Mouse (Mus musculus) heart, postnatal 25 days (tissue): ENCODE results near the gene Ric3. TPM values are rescaled to one million over a fixed set of nuclear protein-coding genes. Genes with fewer than 3 reads are reported as not detected.

Experiments used
- DNase-seq: peaks from one replicate; pipeline ENCODE4 v3.0.0; 2022; ENCODE audit warnings: low spot score
- intact Hi-C: fragments of 180-260 bp; cut with DNase I; formaldehyde crosslinking; loops from one replicate; pipeline ENCODE4 v1.15.1; 2025
- total RNA-seq, 2 experiments: library from RNA; stranded (reverse); gene quantifications; 2 replicates each; pipeline ENCODE4 v1.2.3; 2021

Ric3 gene
- total RNA-seq, 2 experiments from 2014 or later, result 0.70 to 0.89 TPM

DNA sequence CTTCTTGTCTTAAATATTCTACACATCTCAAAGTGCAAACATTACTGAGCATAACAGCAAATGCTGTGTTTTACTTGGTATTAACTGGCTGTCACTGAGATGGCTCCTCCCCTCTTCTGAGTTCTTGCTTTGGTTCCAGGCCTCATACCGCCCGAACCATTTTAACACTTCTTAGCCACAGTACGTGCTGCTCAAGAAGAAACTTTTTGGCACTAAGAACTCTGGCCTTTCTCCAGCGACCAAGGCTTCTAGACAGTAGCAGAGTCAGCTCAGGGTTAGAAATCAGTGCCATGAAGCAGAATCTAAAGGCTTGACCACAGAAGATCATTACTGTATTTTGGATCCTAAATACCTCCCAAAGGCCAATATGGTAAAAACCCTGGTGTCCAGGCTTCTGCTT, 13.5 kb downstream of the Ric3 start:
- DNase-seq, result no peak
- intact Hi-C loops, result no loop called here

DNA sequence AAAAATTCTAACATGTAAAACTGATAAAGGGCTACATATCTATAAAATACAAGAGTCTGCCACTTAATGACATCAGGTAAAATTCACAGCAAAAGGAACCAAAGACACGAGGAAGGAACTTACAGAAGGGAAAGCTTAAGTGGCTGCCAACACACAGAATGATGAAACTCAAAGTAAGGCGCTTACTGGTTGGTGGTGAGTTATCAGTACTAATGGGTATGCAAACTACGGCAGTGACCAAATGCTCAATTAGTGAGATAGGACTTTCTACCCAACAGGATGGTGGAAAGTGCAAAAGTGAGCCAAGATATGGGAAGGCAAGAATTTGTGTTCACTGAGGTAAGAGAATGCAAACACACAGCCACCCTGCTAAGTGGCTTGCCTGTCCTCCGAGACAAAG, 23.6 kb downstream of the Ric3 start:
- intact Hi-C loops, result no loop called here
- DNase-seq, result no peak

DNA sequence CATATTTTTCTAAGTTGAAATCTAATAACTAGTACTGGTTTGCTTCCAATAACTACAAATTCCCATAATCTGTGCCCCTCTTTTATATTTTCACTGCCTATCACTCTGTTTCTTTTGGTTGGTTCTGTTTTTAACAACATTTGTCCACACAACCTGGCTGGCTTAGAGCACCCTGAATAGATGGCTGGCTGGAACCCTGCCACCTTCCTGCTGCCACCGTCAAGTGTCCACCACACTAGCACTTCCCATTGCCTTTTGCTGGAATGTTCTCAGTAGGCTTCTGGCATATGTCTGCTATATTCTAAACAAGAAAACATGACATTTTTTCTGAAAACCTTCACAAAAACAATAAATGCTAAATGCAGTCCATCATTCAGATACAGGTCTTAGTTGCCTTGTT, 32.3 kb downstream of the Ric3 start:
- intact Hi-C loops, result no loop called here
- DNase-seq, result no peak

DNA sequence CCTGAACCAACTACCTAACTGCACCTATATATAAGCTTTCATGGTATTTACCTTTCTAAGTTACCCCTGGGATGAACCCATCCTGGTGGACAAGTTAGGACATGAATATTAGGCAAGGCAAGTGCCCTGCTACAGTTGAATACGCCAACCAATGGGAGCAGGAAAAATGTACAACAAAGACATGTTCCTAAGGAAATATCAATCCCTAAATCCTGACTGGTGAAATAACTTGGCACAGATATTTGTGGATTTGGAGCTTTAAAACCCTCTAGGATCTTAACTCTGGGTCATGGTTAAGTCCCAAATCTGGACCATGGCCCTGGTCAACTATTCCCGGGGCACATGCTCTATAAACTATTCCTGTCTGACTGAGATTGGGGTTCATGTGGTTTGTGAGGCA, 37.3 kb downstream of the Ric3 start:
- DNase-seq, result no peak
- intact Hi-C loops, result no loop called here

DNA sequence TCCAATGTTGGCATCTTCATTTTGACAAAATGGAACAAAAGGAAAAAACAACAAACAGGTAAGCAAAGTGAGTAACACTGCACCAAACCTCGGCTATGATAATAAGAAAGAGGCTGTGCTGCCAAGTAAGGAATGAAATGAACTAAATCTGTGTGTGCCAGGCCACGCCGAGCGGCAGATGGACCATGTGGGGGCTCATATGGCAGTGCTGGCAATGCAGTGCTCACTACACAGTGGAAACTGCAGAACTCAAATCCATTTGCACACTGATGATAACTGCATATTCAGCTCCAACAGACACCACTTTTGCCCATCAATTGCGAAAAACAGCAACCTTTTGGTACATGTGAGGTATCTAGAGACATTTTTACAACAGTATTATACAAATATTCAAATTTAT, 43.7 kb downstream of the Ric3 start:
- no peak for DNase-seq
- intact Hi-C loops, result no loop called here

DNA sequence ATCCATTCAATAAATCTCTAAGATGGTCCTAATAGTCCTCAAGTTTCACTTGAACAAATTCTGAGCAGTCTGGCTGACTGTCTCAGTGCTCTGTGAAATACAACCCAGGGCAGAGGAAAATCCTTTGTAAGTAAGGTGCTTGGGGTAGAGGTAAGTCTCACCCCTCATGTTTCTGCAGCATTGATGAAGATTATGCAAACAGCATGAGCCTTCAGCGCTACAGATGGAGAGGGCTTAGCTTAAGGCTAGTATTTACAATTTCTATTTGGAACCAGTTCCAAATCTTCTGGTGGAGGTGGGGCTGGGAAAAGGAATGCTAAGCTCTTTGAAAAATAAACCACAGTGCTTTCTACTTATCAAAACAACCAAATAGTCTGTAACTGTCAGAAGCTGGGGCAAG, 44.1 kb downstream of the Ric3 start:
- DNase-seq, result no peak
- intact Hi-C loops, result no loop called here

DNA sequence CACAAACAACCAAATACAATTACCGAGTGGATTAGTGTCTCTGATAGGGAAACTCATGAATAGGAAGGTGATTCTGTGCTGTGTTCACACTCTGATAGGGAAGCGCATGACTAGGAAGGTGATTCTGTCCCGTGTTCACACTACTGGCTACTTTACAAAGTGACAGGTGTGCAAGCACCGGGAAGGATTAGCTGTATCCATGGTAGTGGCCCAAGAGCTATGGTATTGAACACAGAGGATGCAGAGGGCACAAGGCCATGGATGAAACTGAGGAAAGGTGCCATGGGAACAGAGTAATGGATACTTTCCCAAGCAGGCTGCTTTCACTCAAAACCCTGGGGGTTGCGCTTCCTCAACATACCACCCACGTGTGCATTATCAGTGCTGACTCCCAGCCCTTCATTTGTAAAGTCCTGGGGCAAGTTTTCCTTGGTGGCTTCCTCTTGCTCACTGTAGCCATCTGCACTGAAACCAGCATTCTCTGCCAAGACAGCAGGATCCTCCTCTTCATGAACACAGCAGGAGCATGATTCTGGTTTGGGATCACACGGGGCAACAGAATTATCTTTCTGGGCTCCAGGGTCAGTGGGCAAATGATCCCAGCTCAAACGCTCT, 44.9 kb downstream of the Ric3 start:
- DNase-seq, result no peak
- intact Hi-C loops, result no loop called here

DNA sequence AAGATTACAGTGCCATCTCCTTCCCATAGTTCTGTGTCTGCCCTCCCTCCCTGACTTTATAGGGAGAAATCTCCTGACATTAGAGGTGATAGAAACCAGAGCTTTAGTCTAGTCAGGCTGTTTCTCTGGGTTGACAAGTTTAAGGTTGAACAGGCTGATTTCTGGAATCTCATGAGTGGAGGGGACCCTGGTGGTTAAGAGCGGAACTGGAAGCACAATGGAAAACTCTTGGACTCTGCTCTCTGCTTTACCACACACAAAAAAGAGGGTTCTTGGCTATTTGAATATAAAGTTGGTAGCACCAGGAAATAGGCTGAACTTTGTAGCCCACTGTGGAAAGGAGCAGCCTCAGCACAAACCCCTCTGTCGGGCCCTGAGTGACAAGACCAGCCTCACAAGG, 51.1 kb downstream of the Ric3 start:
- DNase-seq, result no peak
- intact Hi-C loops, result no loop called here

DNA sequence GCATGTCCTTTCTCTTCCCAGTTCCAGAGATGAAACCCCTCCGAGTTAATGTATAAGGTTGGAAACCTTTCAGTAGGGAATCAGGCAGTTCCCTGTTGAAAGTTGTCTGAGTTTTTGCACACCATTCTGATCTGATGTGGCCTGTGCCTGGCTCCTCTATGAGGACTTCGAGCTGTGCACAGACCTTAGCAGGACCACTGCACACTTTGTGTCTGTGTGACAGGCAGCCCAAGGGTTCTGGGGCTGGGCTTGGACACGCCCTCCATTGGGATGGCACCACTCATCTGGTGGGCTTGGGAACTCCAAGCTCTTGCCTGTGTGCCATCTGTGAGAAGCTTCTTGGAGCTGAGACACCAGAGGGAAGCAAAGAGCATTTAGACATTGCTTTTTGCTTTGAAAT, 51.8 kb downstream of the Ric3 start:
- intact Hi-C loops, result no loop called here

DNA sequence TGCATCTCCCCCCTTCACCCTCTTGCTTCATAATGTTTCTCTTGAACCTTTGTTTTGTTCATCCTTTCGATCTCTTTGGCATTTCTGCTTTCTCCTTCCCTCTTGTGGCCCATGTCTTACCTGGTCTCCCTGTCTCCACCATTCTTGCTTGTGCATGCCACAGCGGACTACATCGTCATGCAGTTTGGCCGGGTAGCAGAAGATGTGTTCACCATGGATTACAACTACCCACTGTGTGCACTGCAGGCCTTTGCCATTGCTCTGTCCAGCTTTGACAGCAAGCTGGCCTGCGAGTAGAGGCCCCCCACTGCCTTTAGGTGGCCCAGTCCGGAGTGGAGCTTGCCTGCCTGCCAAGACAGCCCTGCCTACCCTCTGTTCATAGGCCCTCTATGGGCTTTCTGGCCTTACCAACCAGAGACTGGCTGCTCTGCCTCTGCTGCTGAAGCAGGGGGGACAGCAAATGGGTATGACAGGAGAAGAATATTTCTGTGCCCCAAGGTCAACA, 53.1 kb downstream of the Ric3 start:
- intact Hi-C loops, result loop anchor here (2.0 to 10.0 kb wide), 3 partner anchors 63 to 1285 kb away; no protein-coding TSS in a partner anchor
- no peak for DNase-seq

More for the DNA sequence above, 51.8 kb downstream of the Ric3 start:
- DNase-seq, result no peak

DNA sequence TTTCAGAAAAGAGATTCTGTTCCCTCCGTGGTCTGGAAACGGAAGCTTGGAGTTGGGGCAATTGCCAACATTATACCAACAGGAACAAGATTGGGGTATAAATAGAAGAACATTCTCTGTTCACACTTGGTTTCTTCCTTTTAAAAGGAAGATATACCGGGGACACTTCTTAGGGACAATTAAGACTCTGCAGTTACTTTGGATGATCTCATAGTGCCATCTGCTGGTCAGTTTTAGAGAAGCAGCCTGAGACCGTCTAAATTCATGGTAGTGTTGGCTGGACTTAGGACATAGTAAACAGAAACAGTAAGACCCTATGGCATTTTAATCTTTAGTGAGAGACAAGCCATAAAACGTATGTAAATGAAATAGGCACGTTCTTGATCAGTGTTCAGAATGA, 54.9 kb downstream of the Ric3 start:
- intact Hi-C loops, result loop anchor here (2.0 to 10.0 kb wide), 3 partner anchors 61 to 1283 kb away; no protein-coding TSS in a partner anchor
- DNase-seq, result no peak

DNA sequence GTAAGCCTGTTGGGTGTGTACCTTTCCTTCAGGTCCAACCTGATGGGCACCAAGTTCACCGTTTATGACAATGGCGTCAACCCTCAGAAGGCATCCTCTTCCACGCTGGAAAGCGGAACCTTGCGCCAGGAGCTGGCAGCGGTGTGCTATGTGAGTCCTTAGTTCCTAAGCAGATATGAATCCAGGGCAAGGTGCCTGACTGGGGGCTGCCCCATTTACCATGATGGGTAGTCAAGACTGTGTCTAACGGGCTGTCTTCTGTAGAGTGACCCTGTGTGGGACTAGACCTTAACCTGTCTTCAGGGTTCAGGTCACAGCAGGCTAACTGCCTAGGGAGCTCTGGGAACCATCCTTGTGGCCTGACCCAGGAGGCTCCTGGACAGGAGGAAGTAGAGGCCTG, 55.4 kb downstream of the Ric3 start:
- intact Hi-C loops, result loop anchor here (2.0 to 10.0 kb wide), 3 partner anchors 61 to 1283 kb away; no protein-coding TSS in a partner anchor
- DNase-seq, result no peak

DNA sequence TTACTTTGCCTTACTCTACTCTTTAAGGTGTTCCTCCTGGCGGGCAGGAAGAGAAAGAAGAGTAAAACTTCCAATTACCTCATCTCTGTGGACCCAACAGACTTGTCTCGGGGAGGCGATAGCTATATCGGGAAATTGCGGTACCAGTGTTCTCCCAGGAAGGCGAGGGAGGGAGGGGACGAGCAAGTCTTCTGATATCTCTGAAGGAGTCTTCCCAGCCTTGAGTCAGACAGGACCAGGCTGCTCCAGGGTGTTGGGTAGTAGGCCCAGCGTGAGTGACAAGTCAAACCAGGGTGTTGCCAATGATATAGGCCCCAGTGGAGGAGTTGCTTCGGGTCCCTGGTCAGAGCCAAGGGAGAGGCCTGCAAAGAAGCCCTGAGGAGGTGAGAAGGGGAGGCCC, 56.2 kb downstream of the Ric3 start:
- intact Hi-C loops, result loop anchor here (10.0 kb wide), 1 partner anchor 1282 kb away; no protein-coding TSS in a partner anchor

DNA sequence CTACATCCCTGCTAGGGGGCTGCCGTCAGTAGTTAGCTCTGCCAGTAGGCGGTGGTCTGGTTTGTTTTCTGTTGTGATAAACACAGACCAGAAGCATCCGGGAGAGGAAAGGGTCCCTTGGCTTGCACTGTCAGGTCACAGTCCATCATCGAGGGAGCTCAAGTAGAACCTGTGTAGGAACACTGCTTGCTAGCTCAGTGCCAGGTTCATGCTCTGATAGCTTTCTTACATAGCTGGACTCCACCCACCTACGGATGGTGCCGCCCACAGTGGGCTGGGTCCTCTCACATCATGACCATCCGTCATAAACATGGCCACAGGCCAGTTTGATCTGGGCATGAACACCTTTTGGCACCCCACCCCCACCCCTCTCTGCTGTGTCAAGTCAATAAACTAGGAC, 57.4 kb downstream of the Ric3 start:
- intact Hi-C loops, result loop anchor here (10.0 kb wide), 1 partner anchor 1281 kb away; no protein-coding TSS in a partner anchor
- no peak for DNase-seq

More for the DNA sequence above, 56.2 kb downstream of the Ric3 start:
- DNase-seq, result no peak

DNA sequence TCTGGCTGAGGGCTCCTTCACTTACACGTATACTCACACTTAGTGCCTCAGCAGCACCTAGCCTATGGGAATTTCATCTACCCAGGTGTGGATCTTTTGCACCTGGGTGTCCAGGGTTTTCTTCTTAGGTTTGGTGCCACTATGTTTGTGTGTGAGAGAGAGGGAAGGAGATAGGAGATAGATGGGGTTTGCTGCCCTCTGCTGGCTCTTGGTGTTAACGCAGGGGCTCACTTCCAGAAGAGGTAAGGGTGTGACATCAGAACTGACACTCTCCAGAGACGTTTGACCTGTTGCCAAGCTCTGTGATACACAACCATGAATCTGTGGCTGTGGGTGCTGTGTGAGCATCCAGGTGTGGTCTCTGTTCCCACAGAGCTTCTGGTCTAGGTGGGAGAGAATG, 61.7 kb downstream of the Ric3 start:
- intact Hi-C loops, result loop anchor here (2.0 to 10.0 kb wide), 3 partner anchors 31 to 1277 kb away; no protein-coding TSS in a partner anchor
- no peak for DNase-seq

DNA sequence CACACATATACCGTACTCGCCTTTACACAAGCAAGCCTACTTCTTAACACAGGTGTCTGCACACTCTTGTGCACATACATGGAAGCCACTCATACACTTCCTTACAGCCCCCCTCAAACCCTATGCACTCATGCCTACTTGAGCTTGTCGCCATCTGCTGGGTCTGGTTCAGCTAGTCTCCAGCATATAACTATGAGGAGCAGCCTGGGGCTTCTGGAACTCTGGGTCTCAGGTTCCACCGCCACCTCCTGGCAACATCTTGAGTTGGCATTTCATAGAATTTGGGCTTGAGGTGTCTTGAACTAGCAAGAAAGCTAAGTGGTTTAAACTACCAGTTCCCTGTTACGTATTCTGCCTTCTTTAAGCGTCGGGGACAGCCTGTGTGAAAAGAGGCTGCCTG, 63.9 kb downstream of the Ric3 start:
- intact Hi-C loops, result no loop called here
- DNase-seq, result no peak

DNA sequence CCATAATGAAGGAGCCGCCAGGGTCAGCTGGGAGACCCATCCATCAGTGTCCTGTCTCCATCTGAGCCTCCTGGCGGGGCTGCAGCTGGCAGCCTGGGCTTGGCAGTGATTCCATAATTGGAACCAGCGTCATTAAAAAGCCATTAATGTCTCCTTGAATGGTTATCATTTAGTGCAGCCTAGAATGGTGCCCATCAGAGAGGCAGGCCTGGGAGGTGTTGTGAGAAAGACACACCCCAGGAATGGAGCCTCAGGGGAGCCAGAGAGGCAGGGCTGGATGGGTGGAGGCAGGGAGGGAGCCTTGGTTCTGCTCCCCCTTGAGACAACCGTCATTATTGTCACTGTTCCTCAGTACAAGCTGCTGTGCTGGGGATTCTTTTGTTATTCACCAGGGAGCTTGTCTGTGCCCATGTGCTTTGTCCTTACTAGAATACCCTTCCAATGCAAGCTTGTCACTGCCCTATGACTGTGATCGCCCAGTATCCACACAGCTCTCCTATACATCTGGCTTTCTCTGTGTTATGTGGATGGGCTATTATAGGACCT, 66.7 kb downstream of the Ric3 start:
- intact Hi-C loops, result no loop called here
- no peak for DNase-seq

DNA sequence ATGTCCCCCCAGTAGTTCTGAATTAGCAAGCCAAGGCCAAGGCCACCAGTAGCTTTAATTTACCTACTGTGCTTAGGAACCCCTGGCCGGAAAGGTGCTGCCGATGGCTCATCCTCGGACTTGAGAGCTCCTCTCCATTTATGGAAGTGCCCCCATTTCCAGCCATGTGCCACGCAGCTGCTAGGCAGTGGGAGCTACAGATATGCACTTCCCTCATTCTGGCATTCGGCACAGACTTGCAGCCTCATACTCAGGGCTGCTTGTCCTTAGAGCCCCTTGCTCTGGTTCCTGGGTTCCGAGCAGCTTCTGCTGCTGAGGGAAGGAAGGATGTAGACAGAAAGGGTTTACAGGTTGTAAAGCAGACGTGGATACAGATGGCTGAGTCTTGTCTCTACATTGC, 68.3 kb downstream of the Ric3 start:
- DNase-seq, result no peak
- intact Hi-C loops, result no loop called here

DNA sequence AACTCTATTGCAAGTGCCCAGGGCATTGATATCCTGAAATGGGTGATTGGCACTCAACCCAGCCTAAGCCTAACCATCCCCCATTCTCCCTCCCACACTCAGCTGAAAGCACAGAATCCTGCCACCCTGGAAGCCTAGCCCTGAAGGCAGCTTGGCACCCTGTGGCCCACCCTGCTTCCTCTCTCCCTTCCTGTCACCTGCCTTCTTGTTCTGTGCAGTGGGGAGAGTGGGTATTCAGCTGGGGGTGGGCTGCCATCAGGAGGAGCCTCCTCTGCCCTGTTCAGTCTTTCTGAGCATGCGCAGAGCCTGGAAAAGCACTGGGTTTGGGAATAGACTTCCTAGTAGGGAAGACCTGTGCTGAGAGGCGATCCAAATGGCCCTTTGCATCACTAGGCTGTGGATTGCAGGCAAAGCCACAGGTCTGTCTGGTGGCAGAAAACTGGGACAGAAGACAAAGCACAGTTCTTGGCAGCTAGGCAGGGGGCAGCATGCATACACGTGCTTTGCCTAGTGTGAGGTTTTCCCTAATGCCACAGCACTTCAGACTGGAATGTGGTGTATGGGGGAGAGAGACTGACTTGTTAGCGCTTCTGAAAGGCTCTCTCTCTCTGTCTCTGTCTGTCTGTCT, 70.0 kb downstream of the Ric3 start:
- no peak for DNase-seq
- intact Hi-C loops, result no loop called here

DNA sequence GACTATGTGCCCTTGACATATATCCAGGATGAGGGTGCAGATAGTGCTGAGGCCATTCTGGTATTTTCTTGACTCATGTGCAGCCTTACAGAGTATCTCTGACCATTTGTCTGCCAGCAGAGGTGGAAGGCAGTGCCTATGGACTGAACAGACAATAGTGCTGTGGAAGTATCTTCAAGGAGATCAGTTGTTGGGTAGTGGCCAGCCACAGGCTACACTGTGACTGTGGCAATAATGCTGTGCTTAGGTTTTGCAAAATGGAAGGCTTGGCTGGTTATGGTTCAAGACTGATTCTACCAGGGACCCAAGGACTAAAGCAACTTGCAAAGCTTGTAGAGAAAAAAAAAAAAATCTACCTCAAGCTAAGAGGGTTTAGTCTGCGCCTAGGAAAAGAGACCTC, 70.6 kb downstream of the Ric3 start:
- no peak for DNase-seq
- intact Hi-C loops, result no loop called here

DNA sequence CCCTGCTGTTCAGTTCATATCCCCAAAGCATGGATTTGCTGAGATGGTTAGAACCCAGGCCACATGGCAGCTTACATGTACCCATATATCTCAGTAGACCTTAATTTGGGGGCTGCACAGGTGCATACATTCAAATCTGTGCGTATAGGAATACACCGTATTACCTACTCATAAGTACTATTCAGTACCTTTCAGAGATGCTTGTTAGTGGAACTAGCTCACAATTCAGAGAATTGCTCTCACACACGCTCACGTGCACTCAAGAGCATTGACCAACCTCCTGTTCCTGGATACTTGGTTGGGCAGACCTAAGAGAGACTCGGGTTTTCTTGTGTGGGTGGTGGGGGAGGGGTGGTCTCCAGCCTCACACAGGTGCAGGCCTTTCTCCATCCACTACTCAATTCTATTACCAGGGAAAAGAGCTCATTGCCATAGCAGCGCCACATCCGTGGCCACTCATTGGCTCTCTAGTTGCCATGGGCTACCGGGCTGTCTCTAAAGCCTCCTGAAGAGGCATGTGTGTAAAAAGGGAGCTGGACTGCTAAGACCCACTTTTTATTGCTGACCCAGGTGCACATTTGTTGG, 71.4 kb downstream of the Ric3 start:
- DNase-seq, result no peak
- intact Hi-C loops, result no loop called here
